Mouse (Mus musculus) liver, embryonic 14.5 days (tissue): ENCODE measurements at regions not wholly inside any gene's neighbourhood (a gene's known extent, or its start where the extent isn't known, plus 50 kb on each side); places are given as distances from the start of the nearest gene placed in this dataset.
"Not testable (repeated sequence)": the region's sequence is repeated elsewhere in the genome, so short reads cannot be mapped to it uniquely, and the experiment has no call there.

Source experiments
- ATAC-seq: fragments of 200-750 bp; cut with Nextera tagmentation; 2 replicates; pipeline ENCODE4 v1.8.0; 2017; ENCODE audit warnings: moderate number of reproducible peaks, mild to moderate bottlenecking, moderate library complexity; ENCODE audit not compliant: insufficient read depth
- DNase-seq, 3 experiments: peaks; one replicate each; pipeline ENCODE4 v3.0.0-alpha.2; 2012 to 2013; ENCODE audit warnings: low read depth in 3 of 3, low spot score in 3 of 3
- H3K27ac ChIP-seq: fragments of 300-500 bp; sonication (generic); 2 replicates; pipeline ENCODE4 v1.5.1; 2014; ENCODE audit warnings: moderate library complexity, mild to moderate bottlenecking, control low read depth, inconsistent platforms
- H3K27me3 ChIP-seq: fragments of 300-500 bp; sonication (generic); 2 replicates; pipeline ENCODE4 v1.6.1; 2014; ENCODE audit warnings: mild to moderate bottlenecking, low read length, moderate library complexity; ENCODE audit not compliant: control insufficient read depth, insufficient read depth
- H3K36me3 ChIP-seq: fragments of 300-500 bp; sonication (generic); replicated peaks from 2 replicates; pipeline ENCODE4 v1.6.1; 2014; ENCODE audit warnings: low read depth; ENCODE audit not compliant: control insufficient read depth, insufficient read depth
- H3K4me1 ChIP-seq, 2 experiments: fragments of 200-500 bp in 1 of 2; fragments of 300-500 bp in 1 of 2; sonication (generic) in 1 of 2; replicated peaks; 2 replicates each; pipeline ENCODE4 v1.6.1; 2012 to 2014; ENCODE audit warnings: antibody characterized with exemption in 1 of 2, inconsistent platforms in 1 of 2, low read length in 1 of 2; ENCODE audit not compliant: control insufficient read depth in 2 of 2, insufficient read depth in 2 of 2
- H3K4me2 ChIP-seq: fragments of 300-500 bp; sonication (generic); 2 replicates; pipeline ENCODE4 v1.6.1; 2014; ENCODE audit warnings: low read depth, mild to moderate bottlenecking, control low read depth, moderate library complexity
- H3K4me3 ChIP-seq, 2 experiments: fragments of 200-500 bp in 1 of 2; fragments of 300-500 bp in 1 of 2; sonication (generic) in 1 of 2; 2 replicates each; pipeline ENCODE4 v1.5.1; 2012 to 2014; ENCODE audit warnings: low read depth in 2 of 2, low read length in 2 of 2, mild to moderate bottlenecking in 2 of 2, control low read depth in 1 of 2, inconsistent platforms in 1 of 2, moderate library complexity in 1 of 2; ENCODE audit not compliant: insufficient read depth in 1 of 2
- H3K9ac ChIP-seq: fragments of 300-500 bp; sonication (generic); replicated peaks from 2 replicates; pipeline ENCODE4 v1.6.1; 2014; ENCODE audit warnings: mild to moderate bottlenecking, control low read depth, moderate library complexity
- H3K9me3 ChIP-seq: fragments of 300-500 bp; sonication (generic); 2 replicates; pipeline ENCODE4 v1.6.1; 2016; ENCODE audit warnings: low read length, mixed read lengths; ENCODE audit not compliant: control insufficient read depth
- CTCF ChIP-seq: IDR thresholded peaks from 2 replicates; pipeline ENCODE4 v1.5.1; 2016; ENCODE audit warnings: antibody characterized with exemption, low read depth, control low read depth
- EP300 ChIP-seq: IDR thresholded peaks from 2 replicates; pipeline ENCODE4 v1.6.1; 2016; ENCODE audit warnings: antibody characterized with exemption, low read depth
- WGBS: fragments of 180-500 bp; shearing (Covaris S2); extraction: QIAGEN DNeasy Blood & Tissue Kit; methylation state at CpG from one replicate; pipeline ENCODE4 v1.1.7; 2014; ENCODE audit not compliant: insufficient replicate concordance; 5-methylcytosine and 5-hydroxymethylcytosine counted together

DNA sequence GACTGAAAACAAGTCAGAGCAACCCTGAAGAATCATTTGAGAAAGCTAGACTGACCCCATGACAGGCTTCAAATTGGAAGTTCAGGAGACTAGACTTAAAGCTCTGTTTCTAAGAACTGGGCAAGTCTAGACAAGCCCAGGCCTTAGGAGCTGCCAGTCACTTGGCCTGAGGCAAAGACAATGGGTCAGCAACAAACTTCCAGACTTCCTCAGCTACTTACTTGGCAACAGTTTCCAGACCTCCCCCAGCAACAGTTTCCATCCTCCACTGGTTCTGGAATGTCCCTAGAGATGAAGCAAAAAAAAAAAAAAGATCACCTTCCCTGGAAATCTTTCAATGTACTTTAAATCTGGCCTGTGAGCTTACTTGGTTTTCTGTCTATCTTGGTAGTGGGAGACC is 251.9 kb downstream of the Gm21738 start:
- Histone ChIP-seq H3K36me3 (no peaks in the 10 kb centered on the region), H3K27me3 (no peaks in the 10 kb centered on the region), H3K27ac (no peak overlapping the region), H3K9ac (no peak overlapping the region), H3K4me1 (no peaks in the 10 kb centered on the region), H3K4me2 (no peak overlapping the region), H3K9me3 (no peaks in the 10 kb centered on the region), H3K4me3 (no peak overlapping the region)
- no peak for ATAC-seq
- TF ChIP-seq EP300 (no peak), CTCF (no peak)
- DNase-seq, result no peak

DNA sequence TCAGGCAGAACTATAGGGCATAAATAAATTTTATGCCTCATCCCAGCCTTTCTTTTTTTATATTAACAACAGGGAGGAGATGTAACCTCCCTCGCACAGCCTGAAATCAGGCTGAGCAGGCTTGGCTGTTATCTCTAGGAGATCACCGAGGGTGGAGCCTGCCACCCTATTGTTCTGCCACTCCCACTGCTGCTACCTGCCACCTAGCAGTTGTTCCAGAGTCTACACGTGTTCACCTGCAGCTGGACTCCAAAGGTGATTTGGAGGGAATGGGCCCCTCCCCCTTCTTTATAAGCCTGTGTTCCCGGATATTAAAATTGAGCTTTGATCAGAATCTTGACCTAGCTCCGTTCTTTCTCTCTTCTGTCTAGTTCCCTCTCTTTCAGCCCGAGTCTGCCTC is 245.8 kb upstream of the Ube2e2 start:
- H3K9me3 ChIP-seq, H3K4me3 ChIP-seq, ATAC-seq, H3K4me2 ChIP-seq, H3K27me3 ChIP-seq, H3K36me3 ChIP-seq, DNase-seq, H3K9ac ChIP-seq, H3K4me1 ChIP-seq, H3K27ac ChIP-seq: not testable (repeated sequence)
- 53% methylated on average over 6 of the region's 6 CpGs for WGBS

DNA sequence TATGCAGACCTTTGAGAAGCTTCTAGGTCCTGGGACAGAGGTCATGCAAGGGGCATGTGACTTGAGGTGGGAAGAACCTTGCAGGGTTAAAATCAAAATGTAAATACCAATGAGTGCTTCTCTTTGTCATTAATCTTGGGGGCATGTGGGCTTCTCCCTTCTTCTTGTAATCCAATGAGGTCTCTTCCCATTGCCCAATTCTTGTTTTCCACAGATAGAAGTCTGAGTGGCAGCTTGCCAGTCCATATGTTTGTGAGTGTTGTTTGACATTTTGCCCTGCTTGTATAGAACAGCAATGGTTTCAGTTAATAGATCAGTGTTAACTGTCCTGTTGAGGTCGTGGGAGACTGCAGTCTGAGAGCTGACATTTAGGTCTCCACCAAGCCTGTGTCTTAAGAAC is 237.5 kb upstream of the Ube2e2 start:
- Histone ChIP-seq H3K36me3 (no peaks in the 10 kb centered on the region), H3K9ac (no peak overlapping the region), H3K27ac (no peak overlapping the region), H3K4me2 (no peak overlapping the region), H3K27me3 (no peaks in the 10 kb centered on the region), H3K9me3 (no peaks in the 10 kb centered on the region), H3K4me3 (no peak overlapping the region), H3K4me1 (no peaks in the 10 kb centered on the region)
- TF ChIP-seq CTCF, result no peak
- TF ChIP-seq EP300, result no peak
- 27% methylated on average over 1 of the region's 1 CpGs for WGBS
- no peak for DNase-seq
- no peak for ATAC-seq
